Mouse (Mus musculus) hindbrain, postnatal 0 days (tissue): Measurements from ENCODE around the gene Ebf1. TPM values are rescaled to one million over a fixed set of nuclear protein-coding genes. Genes with fewer than 3 reads are reported as not detected.
"Not testable (repeated sequence)": the region's sequence is repeated elsewhere in the genome, so short reads cannot be mapped to it uniquely, and the experiment has no call there.

Experiments
- ATAC-seq: fragments of 200-750 bp; cut with Nextera tagmentation; 2 replicates; pipeline ENCODE4 v1.8.0; 2017; ENCODE audit warnings: mild to moderate bottlenecking, moderate TSS enrichment, moderate library complexity
- DNase-seq: peaks from one replicate; pipeline ENCODE4 v3.0.0-alpha.2; 2015; ENCODE audit warnings: low spot score
- H3K27ac ChIP-seq: fragments of 300-500 bp; sonication (generic); 2 replicates; pipeline ENCODE4 v1.5.1; 2014; ENCODE audit warnings: mild to moderate bottlenecking
- H3K27me3 ChIP-seq: fragments of 300-500 bp; sonication (generic); 2 replicates; pipeline ENCODE4 v1.6.1; 2014; ENCODE audit warnings: low read length, mixed read lengths; ENCODE audit not compliant: insufficient read depth
- H3K36me3 ChIP-seq: fragments of 300-500 bp; sonication (generic); 2 replicates; pipeline ENCODE4 v1.6.1; 2014; ENCODE audit warnings: low read length, mixed read lengths; ENCODE audit not compliant: insufficient read depth
- H3K4me1 ChIP-seq: fragments of 300-500 bp; sonication (generic); 2 replicates; pipeline ENCODE4 v1.6.1; 2014; ENCODE audit warnings: antibody characterized with exemption, low read length, mixed read lengths; ENCODE audit not compliant: insufficient read depth
- H3K4me2 ChIP-seq: fragments of 300-500 bp; sonication (generic); 2 replicates; pipeline ENCODE4 v1.6.1; 2014; ENCODE audit warnings: low read depth, mild to moderate bottlenecking, low read length, moderate library complexity, mixed read lengths
- H3K4me3 ChIP-seq: fragments of 300-500 bp; sonication (generic); 2 replicates; pipeline ENCODE4 v1.5.1; 2014; ENCODE audit warnings: low read length
- H3K9ac ChIP-seq: fragments of 300-500 bp; sonication (generic); replicated peaks from 2 replicates; pipeline ENCODE4 v1.6.1; 2014; ENCODE audit warnings: mild to moderate bottlenecking, low read length, moderate library complexity, mixed read lengths
- H3K9me3 ChIP-seq: fragments of 300-500 bp; sonication (generic); 2 replicates; pipeline ENCODE4 v1.6.1; 2016; ENCODE audit warnings: low read length, mixed read lengths
- CTCF ChIP-seq: IDR thresholded peaks from 2 replicates; pipeline ENCODE4 v1.5.1; 2016; ENCODE audit warnings: antibody characterized with exemption, control low read depth, low read depth
- WGBS: fragments of 180-500 bp; shearing (Covaris S2); extraction: QIAGEN DNeasy Blood & Tissue Kit; methylation state at CpG from one replicate; pipeline ENCODE4 v1.1.7; 2014; 5-methylcytosine and 5-hydroxymethylcytosine counted together
- polyA plus RNA-seq: library from polyadenylated mRNA; unstranded; fragments of >200 nt; fragmentation: Nextera tagmentation; extraction: Ambion mirVana; gene quantifications from 2 replicates; pipeline ENCODE4 v1.2.1, GENCODE M21; 2015
- total RNA-seq: library from RNA; depleted of rRNA; stranded (reverse); fragments of >200 nt; gene quantifications from 2 replicates; pipeline ENCODE4 v1.2.3, GENCODE M21; 2014; rRNA removed

Gene Ebf1
- 58.6 and 67.1 TPM in 2 replicates for total RNA-seq
- polyA plus RNA-seq, result 71.7 and 77.7 TPM in 2 replicates

GRCm38 (mm10) chr11:44616788-44617712, at the start of gene Ebf1:
Gene Ebf1, plus strand, starts transcription at chr11:44617317.
- H3K4me3 ChIP-seq, result peak within 1 kb of the TSS; percentile 73
- H3K27ac ChIP-seq, result peak within 1 kb of the TSS; percentile 88
- H3K27me3 ChIP-seq, result no peaks in the 10 kb centered on the region
- peak within 1 kb of the TSS; percentile 79 for H3K9ac ChIP-seq
- WGBS, result under 1% methylated on average over 29 of the region's 31 CpGs
- no peaks in the 10 kb centered on the region for H3K36me3 ChIP-seq
- DNase-seq, result peak; percentile 96
- H3K4me1 ChIP-seq, result 0 out of 2 replicates have a peak, but pooled peaks cover 3% of the 10 kb centered on the region
- H3K9me3 ChIP-seq, result no peaks in the 10 kb centered on the region
- peak within 1 kb of the TSS; percentile 87 for H3K4me2 ChIP-seq
- peak; percentile 97 for ATAC-seq
- TF ChIP-seq CTCF, result no peak

GRCm38 (mm10) chr11:44570336-44570735, 46.8 kb upstream of the Ebf1 start:
- not testable (repeated sequence) for H3K27me3 ChIP-seq, DNase-seq, H3K36me3 ChIP-seq, H3K27ac ChIP-seq, H3K4me2 ChIP-seq, H3K4me3 ChIP-seq, H3K9me3 ChIP-seq, H3K4me1 ChIP-seq, H3K9ac ChIP-seq, ATAC-seq
- WGBS, result 68% methylated on average over 4 of the region's 4 CpGs

GRCm38 (mm10) chr11:44572781-44573180, 44.3 kb upstream of the Ebf1 start:
- 95% methylated on average over 5 of the region's 5 CpGs for WGBS
- H3K4me1 ChIP-seq, result no peaks in the 10 kb centered on the region
- no peak for TF ChIP-seq CTCF
- H3K27ac ChIP-seq, result no peak overlapping the region
- H3K36me3 ChIP-seq, result no peaks in the 10 kb centered on the region
- ATAC-seq, result no peak
- H3K9ac ChIP-seq, result no peak overlapping the region
- DNase-seq, result no peak
- no peak overlapping the region for H3K4me3 ChIP-seq
- H3K27me3 ChIP-seq, result no peaks in the 10 kb centered on the region
- H3K4me2 ChIP-seq, result no peak overlapping the region
- H3K9me3 ChIP-seq, result no peaks in the 10 kb centered on the region

- Histone ChIP-seq H3K4me2 (no peak overlapping the region), H3K9ac (no peak overlapping the region), H3K4me1 (no peaks in the 10 kb centered on the region), H3K27ac (no peak overlapping the region), H3K36me3 (no peaks in the 10 kb centered on the region), H3K27me3 (no peaks in the 10 kb centered on the region), H3K4me3 (no peak overlapping the region), H3K9me3 (no peaks in the 10 kb centered on the region)
- ATAC-seq, result no peak
- no peak for TF ChIP-seq CTCF
- no peak for DNase-seq
- WGBS, result 77% methylated on average over 3 of the region's 3 CpGs
Observed at GRCm38 (mm10) chr11:44573396-44573795, 43.7 kb upstream of the Ebf1 start.

GRCm38 (mm10) chr11:44574391-44574790, 42.7 kb upstream of the Ebf1 start:
- Histone ChIP-seq H3K27ac (no peak overlapping the region), H3K4me3 (no peak overlapping the region), H3K4me1 (no peaks in the 10 kb centered on the region), H3K27me3 (no peaks in the 10 kb centered on the region), H3K36me3 (no peaks in the 10 kb centered on the region), H3K4me2 (no peak overlapping the region), H3K9ac (no peak overlapping the region), H3K9me3 (no peaks in the 10 kb centered on the region)
- ATAC-seq (no peak), DNase-seq (no peak)
- 92% methylated on average over 8 of the region's 8 CpGs for WGBS
- no peak for TF ChIP-seq CTCF

GRCm38 (mm10) chr11:44574820-44575219, 42.3 kb upstream of the Ebf1 start:
- Histone ChIP-seq H3K9me3 (0 out of 2 replicates have a peak, but pooled peaks cover 3% of the 10 kb centered on the region), H3K27me3 (no peaks in the 10 kb centered on the region), H3K4me3 (no peak overlapping the region), H3K36me3 (no peaks in the 10 kb centered on the region), H3K4me2 (no peak overlapping the region), H3K9ac (no peak overlapping the region), H3K27ac (no peak overlapping the region), H3K4me1 (no peaks in the 10 kb centered on the region)
- 94% methylated on average over 5 of the region's 5 CpGs for WGBS
- DNase-seq (no peak), ATAC-seq (no peak)
- no peak for TF ChIP-seq CTCF

GRCm38 (mm10) chr11:44577911-44578310, 39.2 kb upstream of the Ebf1 start:
- Histone ChIP-seq H3K27me3 (no peaks in the 10 kb centered on the region), H3K36me3 (no peaks in the 10 kb centered on the region), H3K27ac (no peak overlapping the region), H3K9ac (no peak overlapping the region), H3K4me1 (no peaks in the 10 kb centered on the region), H3K4me3 (no peak overlapping the region), H3K9me3 (0 out of 2 replicates have a peak, but pooled peaks cover 3% of the 10 kb centered on the region), H3K4me2 (no peak overlapping the region)
- ATAC-seq, result no peak
- no peak for DNase-seq
- TF ChIP-seq CTCF, result no peak
- 83% methylated on average over 9 of the region's 9 CpGs for WGBS
